Comparison of ENCODE assay signal across 8 mouse cellular contexts in genomic region chr19:18670608-18671007, GRCm38 (mm10). TPM values are rescaled to one million over a fixed set of nuclear protein-coding genes. Genes with fewer than 3 reads are reported as not detected.
DNase-seq lines count a peak whose midpoint lies in the region; ATAC-seq and TF ChIP-seq lines count a peak whose summit lies in the region.

Carnmt1 (plus strand) TSS chr19:18670764.

- peak within 1 kb of the TSS; percentile 87 for H3K27ac ChIP-seq in heart, embryonic 11.5 days (ENCODE audit: low read depth, low read length)
- peak within 1 kb of the TSS; percentile 88 for H3K27ac ChIP-seq in kidney, embryonic 16.5 days (ENCODE audit: low read length)
- H3K27ac ChIP-seq in liver, adult 2 months (replicated peaks; ENCODE audit: insufficient read depth, low read depth, low read length) = peak within 1 kb of the TSS; percentile 64

- H3K27me3 ChIP-seq in C2C12 (ENCODE audit: control insufficient read depth, insufficient read depth, insufficient read length) (no peaks in the 10 kb centered on the region), myocyte (ENCODE audit: control insufficient read depth, insufficient read depth, insufficient read length) (no peaks in the 10 kb centered on the region)
- no peaks in the 10 kb centered on the region for H3K27me3 ChIP-seq in erythroblast, embryonic 14.5 days (ENCODE audit: control insufficient read depth)
- H3K27me3 ChIP-seq in heart, embryonic 11.5 days (ENCODE audit: control insufficient read depth, insufficient read depth, low read length) = no peaks in the 10 kb centered on the region
- no peaks in the 10 kb centered on the region for H3K27me3 ChIP-seq in kidney, embryonic 16.5 days (ENCODE audit: insufficient read depth, low read length)
- H3K27me3 ChIP-seq in liver, adult 2 months (ENCODE audit: control insufficient read depth, insufficient read depth, low read length) = no peaks in the 10 kb centered on the region
- no peaks in the 10 kb centered on the region for H3K27me3 ChIP-seq in splenic B cell, adult 2 months (ENCODE audit: control insufficient read depth, insufficient read depth, low read length, poor library complexity, severe bottlenecking)

- no peak for TF ChIP-seq CTCF in C2C12 (IDR thresholded peaks at IDR 0.05; ENCODE audit: control insufficient read depth, insufficient read depth, insufficient read length)
- TF ChIP-seq CTCF in brain, embryonic 14.5 days (IDR thresholded peaks at IDR 0.05; ENCODE audit: borderline replicate concordance, extremely low read depth, insufficient read depth, insufficient read length) = no peak
- TF ChIP-seq CTCF in liver, adult 2 months (IDR thresholded peaks at IDR 0.05; ENCODE audit: low read depth, low read length) = no peak

- ATAC-seq in heart, embryonic 11.5 days (replicated peaks; ENCODE audit: insufficient number of reproducible peaks, low FRiP score, low TSS enrichment) = peak; percentile 96
- ATAC-seq in kidney, embryonic 16.5 days (ENCODE audit: low FRiP score, low TSS enrichment) = peak; percentile 98

- no peaks in the 10 kb centered on the region for H3K36me3 ChIP-seq in C2C12 (ENCODE audit: control insufficient read depth, insufficient read depth)
- H3K36me3 ChIP-seq in erythroblast, embryonic 14.5 days (ENCODE audit: control insufficient read depth) = peaks cover 8% of the 10 kb centered on the region
- no peaks in the 10 kb centered on the region for H3K36me3 ChIP-seq in heart, embryonic 11.5 days (ENCODE audit: control insufficient read depth, insufficient read depth, low read length)
- no peaks in the 10 kb centered on the region for H3K36me3 ChIP-seq in kidney, embryonic 16.5 days (ENCODE audit: insufficient read depth, low read length)
- no peaks in the 10 kb centered on the region for H3K36me3 ChIP-seq in liver, adult 2 months (ENCODE audit: control insufficient read depth, insufficient read depth, low read length)
- no peaks in the 10 kb centered on the region for H3K36me3 ChIP-seq in myocyte (ENCODE audit: control insufficient read depth, insufficient read depth)
- no peaks in the 10 kb centered on the region for H3K36me3 ChIP-seq in splenic B cell, adult 2 months (ENCODE audit: control insufficient read depth, insufficient read depth, low read length, poor library complexity, severe bottlenecking)

- under 1% methylated on average over 52 of the region's 58 CpGs for WGBS in heart, embryonic 11.5 days (ENCODE audit: insufficient replicate concordance)
- WGBS in kidney, embryonic 16.5 days = 0% methylated on average over 40 of the region's 58 CpGs
- WGBS in liver, adult 2 months = under 1% methylated on average over 41 of the region's 58 CpGs

- TF ChIP-seq POLR2A in brain, embryonic 14.5 days (IDR thresholded peaks at IDR 0.05; ENCODE audit: borderline replicate concordance, extremely low read depth, insufficient read depth, insufficient read length, poor library complexity, severe bottlenecking) = 0 out of 2 replicates have a peak, but pooled peaks have one; percentile 38
- TF ChIP-seq POLR2A in liver, adult 2 months (IDR thresholded peaks at IDR 0.05; ENCODE audit: extremely low read depth, insufficient read depth, low read length) = no peak
- TF ChIP-seq POLR2A in myocyte (IDR thresholded peaks at IDR 0.05; ENCODE audit: insufficient read length, low read depth) = peak; percentile 70

- peaks cover 48% of the 10 kb centered on the region for H3K79me2 ChIP-seq in C2C12 (ENCODE audit: control insufficient read depth, insufficient read depth)
- H3K79me2 ChIP-seq in liver, adult 2 months (ENCODE audit: control insufficient read depth, insufficient read depth, low read length) = peaks cover 7% of the 10 kb centered on the region; the same call in 1 of the 2 replicates
- H3K79me2 ChIP-seq in myocyte (ENCODE audit: control insufficient read depth, insufficient read depth) = peaks cover 45% of the 10 kb centered on the region

- H3K9ac ChIP-seq in heart, embryonic 11.5 days (ENCODE audit: low read depth, low read length) = peak within 1 kb of the TSS; percentile 90
- H3K9ac ChIP-seq in kidney, embryonic 16.5 days (replicated peaks; ENCODE audit: low read length) = peak within 1 kb of the TSS; percentile 92
- peak within 1 kb of the TSS; percentile 92 for H3K9ac ChIP-seq in liver, adult 2 months (ENCODE audit: low read depth, low read length)

- H3K4me3 ChIP-seq in C2C12 (ENCODE audit: insufficient read depth, poor library complexity, severe bottlenecking) = peak within 1 kb of the TSS; percentile 72
- peak within 1 kb of the TSS; percentile 91 for H3K4me3 ChIP-seq in erythroblast, embryonic 14.5 days (replicated peaks)
- H3K4me3 ChIP-seq in heart, embryonic 11.5 days (ENCODE audit: low read depth, low read length) = peak within 1 kb of the TSS; percentile 81
- H3K4me3 ChIP-seq in kidney, embryonic 16.5 days (ENCODE audit: low read length) = peak within 1 kb of the TSS; percentile 91
- peak within 1 kb of the TSS; percentile 99 for H3K4me3 ChIP-seq in liver, adult 2 months (ENCODE audit: insufficient read depth, low read depth, low read length)
- H3K4me3 ChIP-seq in myocyte = peak within 1 kb of the TSS; percentile 46

- DNase-seq in brain, embryonic 14.5 days (ENCODE audit: low read depth) = peak; percentile 99
- DNase-seq in liver, adult 2 months (ENCODE audit: extremely low read depth, low read depth, low spot score) = peak; percentile 85
- DNase-seq in splenic B cell, adult 2 months (ENCODE audit: low read depth, low spot score) = peak; percentile 99

- peaks cover 42% of the 10 kb centered on the region for H3K4me1 ChIP-seq in erythroblast, embryonic 14.5 days (ENCODE audit: control insufficient read depth)
- peaks cover 9% of the 10 kb centered on the region for H3K4me1 ChIP-seq in heart, embryonic 11.5 days (ENCODE audit: control insufficient read depth, insufficient read depth, low read length)
- peaks cover 27% of the 10 kb centered on the region for H3K4me1 ChIP-seq in kidney, embryonic 16.5 days (ENCODE audit: insufficient read depth, low read length)
- H3K4me1 ChIP-seq in liver, adult 2 months (ENCODE audit: control insufficient read depth, insufficient read depth, low read length) = peaks cover 7% of the 10 kb centered on the region

- peaks cover 41% of the 10 kb centered on the region for H3K79me3 ChIP-seq in C2C12 (ENCODE audit: low read depth)

- H3K9me3 ChIP-seq in erythroblast, embryonic 14.5 days (ENCODE audit: control insufficient read depth, low read length) = no peaks in the 10 kb centered on the region
- H3K9me3 ChIP-seq in heart, embryonic 11.5 days (replicated peaks; ENCODE audit: control insufficient read depth, low read length) = no peaks in the 10 kb centered on the region
- no peaks in the 10 kb centered on the region for H3K9me3 ChIP-seq in kidney, embryonic 16.5 days (ENCODE audit: low read length)

- H3K4me2 ChIP-seq in heart, embryonic 11.5 days = peak within 1 kb of the TSS; percentile 80
- peak within 1 kb of the TSS; percentile 86 for H3K4me2 ChIP-seq in kidney, embryonic 16.5 days (replicated peaks; ENCODE audit: low read depth, low read length)
- peak within 1 kb of the TSS; percentile 96 for H3K4me2 ChIP-seq in myocyte (ENCODE audit: low read depth)

- peak within 1 kb of the TSS; percentile 64 for H3ac ChIP-seq in C2C12 (ENCODE audit: control insufficient read depth, insufficient read length, low read depth)
- peak within 1 kb of the TSS; percentile 76 for H3ac ChIP-seq in myocyte (ENCODE audit: control insufficient read depth, insufficient read length)

TF ChIP-seq in C2C12, 6 proteins besides CTCF, POLR2A, EP300 and RAD21:
- TF ChIP-seq CEBPB (IDR thresholded peaks at IDR 0.05; ENCODE audit: low read depth) = no peak
- peak; percentile 32 for TF ChIP-seq MAX (IDR thresholded peaks at IDR 0.05)
- no peak for TF ChIP-seq FOSL1 (IDR thresholded peaks at IDR 0.05; ENCODE audit: insufficient read depth, low read length, poor library complexity, severe bottlenecking)
- no peak for TF ChIP-seq MYOD1 (IDR thresholded peaks at IDR 0.05; ENCODE audit: control insufficient read depth, insufficient read length, low read depth)
- no peak for TF ChIP-seq USF1 (IDR thresholded peaks at IDR 0.05; ENCODE audit: low read depth)
TF ChIP-seq in C2C12: peak in this region for 1.

TF ChIP-seq in myocyte, 11 proteins besides CTCF, POLR2A, EP300 and RAD21:
- TF ChIP-seq TCF3 (IDR thresholded peaks at IDR 0.05; ENCODE audit: insufficient read length, low read depth) (no peak), POLR2AphosphoS2 (IDR thresholded peaks at IDR 0.05; ENCODE audit: insufficient read length, low read depth) (peak; percentile 48)
TF ChIP-seq in myocyte: peak in this region for 1.

RNA-seq across cellular contexts. Expression of gene Carnmt1, which starts in this region (rescaled TPM):
- polyA plus RNA-seq in C2C12 (2012; fragmentation: generic; extraction: Trizol) (5.4 TPM), myocyte (2012; fragmentation: generic; extraction: Trizol) (6.1 TPM)
- polyA plus RNA-seq in brain, embryonic 14.5 days (2012; rRNA removed) = 10.0 and 10.1 TPM in 2 replicates
- polyA plus RNA-seq in erythroblast, embryonic 14.5 days (2012) = 1.5 and 1.6 TPM in 2 replicates
- polyA plus RNA-seq in heart, embryonic 11.5 days (2014; fragmentation: Nextera tagmentation; extraction: Ambion mirVana) = 21.7 and 26.5 TPM in 2 replicates
- 24.0 and 26.0 TPM in 2 replicates for polyA plus RNA-seq in kidney, embryonic 16.5 days (2015; fragmentation: Nextera tagmentation; extraction: Ambion mirVana)
- total RNA-seq in liver, adult 2 months (2014; rRNA removed) = 10.9 and 11.9 TPM in 2 replicates
- 4.7 and 5.4 TPM in 2 replicates for polyA plus RNA-seq in liver, adult 2 months (2012; rRNA removed)

Comparison
In these comparisons a context has a peak if more than half of its experiments do, and no peak if none do; other contexts are left out.
1. Peak in every context shown above with its lines: DNase-seq, ATAC-seq, H3K4me3 ChIP-seq and H3K27ac ChIP-seq.
2. H3K4me3 ChIP-seq: peak in every context shown above with its lines; median percentile 99 in liver, adult 2 months; 91 in erythroblast, embryonic 14.5 days; 91 in kidney, embryonic 16.5 days; 81 in heart, embryonic 11.5 days; 72 in C2C12; 46 in myocyte.